Mouse (Mus musculus): Measurements from ENCODE around the gene Col4a2. TPM values are rescaled to one million over a fixed set of nuclear protein-coding genes. Genes with fewer than 3 reads are reported as not detected.

The Col4a2 gene
- polyA plus RNA-seq, 1 experiment: 26.3 TPM

GRCm38 (mm10) chr8:11383379-11383778 lies 70.8 kb downstream of the Col4a2 start:
- TF ChIP-seq POLR2A (IDR thresholded peaks at IDR 0.05; ENCODE audit: extremely low read depth, insufficient read depth, low read length) (no peak), CTCF (IDR thresholded peaks at IDR 0.05; ENCODE audit: extremely low read depth, insufficient read depth, low read length) (no peak)
- H3K4me3 ChIP-seq (ENCODE audit: insufficient read depth, low read length): no peak overlapping the region
- H3K4me1 ChIP-seq (ENCODE audit: control insufficient read depth, insufficient read depth, low read length): peaks cover 13% of the 10 kb centered on the region
- no peak overlapping the region for H3K27ac ChIP-seq (ENCODE audit: insufficient read depth, low read length)

- TF ChIP-seq POLR2A (IDR thresholded peaks at IDR 0.05; ENCODE audit: extremely low read depth, insufficient read depth, low read length) (no peak), CTCF (IDR thresholded peaks at IDR 0.05; ENCODE audit: extremely low read depth, insufficient read depth, low read length) (no peak)
- no peak overlapping the region for H3K27ac ChIP-seq (ENCODE audit: insufficient read depth, low read length)
- H3K4me3 ChIP-seq (ENCODE audit: insufficient read depth, low read length): no peak overlapping the region
- H3K4me1 ChIP-seq (ENCODE audit: control insufficient read depth, insufficient read depth, low read length): peaks cover 13% of the 10 kb centered on the region
These were observed 72.2 kb downstream of the Col4a2 start for GRCm38 (mm10) chr8:11384841-11385240.

- Histone ChIP-seq H3K4me1 (ENCODE audit: control insufficient read depth, insufficient read depth, low read length) (peaks cover 13% of the 10 kb centered on the region), H3K27ac (ENCODE audit: insufficient read depth, low read length) (no peak overlapping the region), H3K4me3 (ENCODE audit: insufficient read depth, low read length) (no peak overlapping the region)
- TF ChIP-seq POLR2A (IDR thresholded peaks at IDR 0.05; ENCODE audit: extremely low read depth, insufficient read depth, low read length) (no peak), CTCF (IDR thresholded peaks at IDR 0.05; ENCODE audit: extremely low read depth, insufficient read depth, low read length) (no peak)
These were observed 72.8 kb downstream of the Col4a2 start for GRCm38 (mm10) chr8:11385272-11385905.

GRCm38 (mm10) chr8:11387282-11387681 lies 74.7 kb downstream of the Col4a2 start:
- TF ChIP-seq POLR2A (IDR thresholded peaks at IDR 0.05; ENCODE audit: extremely low read depth, insufficient read depth, low read length) (no peak), CTCF (IDR thresholded peaks at IDR 0.05; ENCODE audit: extremely low read depth, insufficient read depth, low read length) (no peak)
- Histone ChIP-seq H3K27ac (ENCODE audit: insufficient read depth, low read length) (no peak overlapping the region), H3K4me1 (ENCODE audit: control insufficient read depth, insufficient read depth, low read length) (peaks cover 5% of the 10 kb centered on the region; the same call in 1 of the 2 replicates), H3K4me3 (ENCODE audit: insufficient read depth, low read length) (no peak overlapping the region)

- H3K4me1 ChIP-seq (ENCODE audit: control insufficient read depth, insufficient read depth, low read length): peaks cover 2% of the 10 kb centered on the region; the same call in 1 of the 2 replicates
- H3K4me3 ChIP-seq (ENCODE audit: insufficient read depth, low read length): no peak overlapping the region
- no peak overlapping the region for H3K27ac ChIP-seq (ENCODE audit: insufficient read depth, low read length)
- no peak for TF ChIP-seq CTCF (IDR thresholded peaks at IDR 0.05; ENCODE audit: extremely low read depth, insufficient read depth, low read length)
- TF ChIP-seq POLR2A (IDR thresholded peaks at IDR 0.05; ENCODE audit: extremely low read depth, insufficient read depth, low read length): no peak
These were observed 76.9 kb downstream of the Col4a2 start for GRCm38 (mm10) chr8:11389275-11390050.

GRCm38 (mm10) chr8:11392739-11393138 lies 80.1 kb downstream of the Col4a2 start:
- H3K4me3 ChIP-seq (ENCODE audit: insufficient read depth, low read length): no peak overlapping the region
- H3K27ac ChIP-seq (ENCODE audit: insufficient read depth, low read length): no peak overlapping the region
- H3K4me1 ChIP-seq (ENCODE audit: control insufficient read depth, insufficient read depth, low read length): no peaks in the 10 kb centered on the region
- TF ChIP-seq CTCF (IDR thresholded peaks at IDR 0.05; ENCODE audit: extremely low read depth, insufficient read depth, low read length): peak; percentile 92
- no peak for TF ChIP-seq POLR2A (IDR thresholded peaks at IDR 0.05; ENCODE audit: extremely low read depth, insufficient read depth, low read length)

- no peak for TF ChIP-seq POLR2A (IDR thresholded peaks at IDR 0.05; ENCODE audit: extremely low read depth, insufficient read depth, low read length)
- no peak for TF ChIP-seq CTCF (IDR thresholded peaks at IDR 0.05; ENCODE audit: extremely low read depth, insufficient read depth, low read length)
- Histone ChIP-seq H3K4me1 (ENCODE audit: control insufficient read depth, insufficient read depth, low read length) (no peaks in the 10 kb centered on the region), H3K4me3 (ENCODE audit: insufficient read depth, low read length) (no peak overlapping the region), H3K27ac (ENCODE audit: insufficient read depth, low read length) (no peak overlapping the region)
These were observed 80.6 kb downstream of the Col4a2 start for GRCm38 (mm10) chr8:11393161-11393560.

- Histone ChIP-seq H3K4me1 (ENCODE audit: control insufficient read depth, insufficient read depth, low read length) (no peaks in the 10 kb centered on the region), H3K4me3 (ENCODE audit: insufficient read depth, low read length) (no peak overlapping the region), H3K27ac (ENCODE audit: insufficient read depth, low read length) (no peak overlapping the region)
- no peak for TF ChIP-seq POLR2A (IDR thresholded peaks at IDR 0.05; ENCODE audit: extremely low read depth, insufficient read depth, low read length)
- no peak for TF ChIP-seq CTCF (IDR thresholded peaks at IDR 0.05; ENCODE audit: extremely low read depth, insufficient read depth, low read length)
These were observed 81.0 kb downstream of the Col4a2 start for GRCm38 (mm10) chr8:11393607-11394006.

GRCm38 (mm10) chr8:11394773-11395172 lies 82.2 kb downstream of the Col4a2 start:
- Histone ChIP-seq H3K27ac (ENCODE audit: insufficient read depth, low read length) (no peak overlapping the region), H3K4me3 (ENCODE audit: insufficient read depth, low read length) (no peak overlapping the region), H3K4me1 (ENCODE audit: control insufficient read depth, insufficient read depth, low read length) (no peaks in the 10 kb centered on the region)
- TF ChIP-seq CTCF (IDR thresholded peaks at IDR 0.05; ENCODE audit: extremely low read depth, insufficient read depth, low read length) (no peak), POLR2A (IDR thresholded peaks at IDR 0.05; ENCODE audit: extremely low read depth, insufficient read depth, low read length) (no peak)

GRCm38 (mm10) chr8:11395601-11396000 lies 83.0 kb downstream of the Col4a2 start:
- no peak for TF ChIP-seq POLR2A (IDR thresholded peaks at IDR 0.05; ENCODE audit: extremely low read depth, insufficient read depth, low read length)
- TF ChIP-seq CTCF (IDR thresholded peaks at IDR 0.05; ENCODE audit: extremely low read depth, insufficient read depth, low read length): no peak
- Histone ChIP-seq H3K27ac (ENCODE audit: insufficient read depth, low read length) (no peak overlapping the region), H3K4me1 (ENCODE audit: control insufficient read depth, insufficient read depth, low read length) (no peaks in the 10 kb centered on the region), H3K4me3 (ENCODE audit: insufficient read depth, low read length) (no peak overlapping the region)
